Comparison of ENCODE assay signal across 8 mouse cellular contexts in the genomic region with DNA sequence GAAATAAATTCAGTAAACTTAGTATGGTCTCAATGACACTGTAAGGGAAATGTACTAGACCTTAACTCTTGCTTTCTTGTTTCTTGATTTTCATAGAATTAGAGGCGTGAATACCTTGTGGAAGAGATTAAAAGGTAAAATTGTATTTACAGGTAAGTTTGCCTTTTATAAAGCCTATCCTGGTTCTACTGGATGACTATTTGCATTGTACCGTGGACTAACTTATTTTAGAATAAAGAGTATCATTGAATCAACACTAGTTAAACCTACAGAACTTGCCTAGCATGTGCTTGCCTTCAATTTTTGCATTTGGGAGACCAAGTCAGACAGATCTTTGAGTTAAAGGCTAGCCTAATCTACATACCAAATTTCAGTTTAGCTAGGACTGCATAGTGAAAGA. TPM values are rescaled to one million over a fixed set of nuclear protein-coding genes. Genes with fewer than 3 reads are reported as not detected.
DNase-seq lines count a peak whose midpoint lies in the region; ATAC-seq and TF ChIP-seq lines count a peak whose summit lies in the region.

No protein-coding gene starts in this region.

- peaks cover 17% of the 10 kb centered on the region for H3K4me1 ChIP-seq in kidney, embryonic 15.5 days
- no peaks in the 10 kb centered on the region for H3K4me1 ChIP-seq in cortical plate, adult 2 months (ENCODE audit: control insufficient read depth, insufficient read depth, low read length)
- peaks cover 15% of the 10 kb centered on the region for H3K4me1 ChIP-seq in hindbrain, embryonic 16.5 days (ENCODE audit: control insufficient read depth, insufficient read depth, low read depth, low read length)
- peaks cover 12% of the 10 kb centered on the region for H3K4me1 ChIP-seq in midbrain, embryonic 14.5 days (ENCODE audit: control insufficient read depth, insufficient read depth, low read length)

- H3K4me2 ChIP-seq in kidney, embryonic 15.5 days = peak overlapping the region; percentile 61
- H3K4me2 ChIP-seq in hindbrain, embryonic 16.5 days (ENCODE audit: low read length) = peak overlapping the region; percentile 63
- H3K4me2 ChIP-seq in midbrain, embryonic 14.5 days (ENCODE audit: low read length) = peak overlapping the region; percentile 76

- ATAC-seq in kidney, embryonic 15.5 days (replicated peaks; ENCODE audit: low FRiP score) = no peak
- no peak for ATAC-seq in hindbrain, embryonic 16.5 days
- ATAC-seq in midbrain, embryonic 14.5 days (ENCODE audit: low FRiP score, low TSS enrichment) = no peak
- ATAC-seq in megakaryocyte-erythroid progenitor cell, adult 5-6 weeks (replicated peaks; ENCODE audit: low FRiP score, low TSS enrichment, poor library complexity, severe bottlenecking) = no peak

- peak overlapping the region; percentile 100 for H3K27ac ChIP-seq in kidney, embryonic 15.5 days
- no peak overlapping the region for H3K27ac ChIP-seq in cortical plate, adult 2 months (ENCODE audit: insufficient read depth, low read length)
- H3K27ac ChIP-seq in hindbrain, embryonic 16.5 days (ENCODE audit: low read depth, low read length) = no peak overlapping the region
- peak overlapping the region; percentile 98; the same call in 1 of the 2 replicates for H3K27ac ChIP-seq in midbrain, embryonic 14.5 days (replicated peaks; ENCODE audit: low read depth, low read length)

- no peak for TF ChIP-seq CTCF in cortical plate, adult 2 months (IDR thresholded peaks at IDR 0.05; ENCODE audit: extremely low read depth, insufficient read depth, low read length)

- no peak for TF ChIP-seq POLR2A in cortical plate, adult 2 months (IDR thresholded peaks at IDR 0.05; ENCODE audit: extremely low read depth, insufficient read depth, low read length)

- H3K9ac ChIP-seq in kidney, embryonic 15.5 days = peak overlapping the region; percentile 93
- peak overlapping the region; percentile 9; the same call in 1 of the 2 replicates for H3K9ac ChIP-seq in hindbrain, embryonic 16.5 days (ENCODE audit: low read depth, low read length)
- H3K9ac ChIP-seq in midbrain, embryonic 14.5 days (replicated peaks; ENCODE audit: low read length) = peak overlapping the region; percentile 98

- no peak for DNase-seq in kidney, postnatal 14 days
- DNase-seq in midbrain, embryonic 14.5 days = no peak
- DNase-seq in ovary, postnatal 14 days (ENCODE audit: low spot score) = no peak
- no peak for DNase-seq in spleen, adult 18-20 months

- no peaks in the 10 kb centered on the region for H3K27me3 ChIP-seq in kidney, embryonic 15.5 days
- H3K27me3 ChIP-seq in hindbrain, embryonic 16.5 days (replicated peaks; ENCODE audit: control insufficient read depth, insufficient read depth, low read length) = no peaks in the 10 kb centered on the region
- H3K27me3 ChIP-seq in midbrain, embryonic 14.5 days (ENCODE audit: control insufficient read depth, insufficient read depth, low read length) = no peaks in the 10 kb centered on the region

- peak overlapping the region; percentile 92 for H3K4me3 ChIP-seq in kidney, embryonic 15.5 days (replicated peaks)
- H3K4me3 ChIP-seq in cortical plate, adult 2 months (ENCODE audit: insufficient read depth, low read length) = peak overlapping the region; percentile 66; the same call in 1 of the 2 replicates
- peak overlapping the region; percentile 94 for H3K4me3 ChIP-seq in hindbrain, embryonic 16.5 days (ENCODE audit: low read length)
- peak overlapping the region; percentile 82 for H3K4me3 ChIP-seq in midbrain, embryonic 14.5 days (replicated peaks; ENCODE audit: low read depth, low read length)

- peaks cover 39% of the 10 kb centered on the region; the same call in 1 of the 2 replicates for H3K36me3 ChIP-seq in kidney, embryonic 15.5 days
- peaks cover 3% of the 10 kb centered on the region; the same call in 1 of the 2 replicates for H3K36me3 ChIP-seq in hindbrain, embryonic 16.5 days (ENCODE audit: control insufficient read depth, insufficient read depth, low read length)
- H3K36me3 ChIP-seq in midbrain, embryonic 14.5 days (ENCODE audit: control insufficient read depth, insufficient read depth, low read length) = peaks cover 9% of the 10 kb centered on the region

- 38% methylated on average over 2 of the region's 2 CpGs for WGBS in kidney, embryonic 15.5 days
- WGBS in hindbrain, embryonic 16.5 days = 62% methylated on average over 2 of the region's 2 CpGs
- 65% methylated on average over 2 of the region's 2 CpGs for WGBS in midbrain, embryonic 14.5 days

- peaks cover 6% of the 10 kb centered on the region; the same call in 1 of the 2 replicates for H3K9me3 ChIP-seq in kidney, embryonic 15.5 days (replicated peaks)
- H3K9me3 ChIP-seq in hindbrain, embryonic 16.5 days (ENCODE audit: control insufficient read depth, low read length) = no peaks in the 10 kb centered on the region
- H3K9me3 ChIP-seq in midbrain, embryonic 14.5 days (ENCODE audit: control insufficient read depth, low read length) = no peaks in the 10 kb centered on the region

RNA-seq across cellular contexts. Expression of gene Resf1, which starts 1.0 kb away (rescaled TPM):
- polyA plus RNA-seq in kidney, embryonic 15.5 days (2015; fragmentation: Nextera tagmentation; extraction: Ambion mirVana) = 54.9 and 61.5 TPM in 2 replicates
- polyA plus RNA-seq in cortical plate, adult 2 months (2012; rRNA removed) = 5.6 and 5.8 TPM in 2 replicates
- 21.4 and 23.0 TPM in 2 replicates for polyA plus RNA-seq in hindbrain, embryonic 16.5 days (2015; fragmentation: Nextera tagmentation; extraction: Ambion mirVana)
- 30.4 and 39.0 TPM in 2 replicates for polyA plus RNA-seq in midbrain, embryonic 14.5 days (2014; fragmentation: Nextera tagmentation; extraction: Ambion mirVana)
- 48.3 and 72.8 TPM in 2 replicates for total RNA-seq in megakaryocyte-erythroid progenitor cell, adult 5-6 weeks (2014; fragmentation: Nextera tagmentation)
- 64.1 and 71.6 TPM in 2 replicates for total RNA-seq in megakaryocyte-erythroid progenitor cell, adult 5-6 weeks (2017)

Comparison
In these comparisons a context has a peak if more than half of its experiments do, and no peak if none do; other contexts are left out.
1. H3K27ac ChIP-seq: peak in kidney, embryonic 15.5 days (single experiment) and midbrain, embryonic 14.5 days (single experiment); none in cortical plate, adult 2 months (single experiment) and hindbrain, embryonic 16.5 days (single experiment).
2. H3K9ac ChIP-seq: peak in every context shown above with its lines; median percentile 98 in midbrain, embryonic 14.5 days; 93 in kidney, embryonic 15.5 days; 9 in hindbrain, embryonic 16.5 days.
3. Peak in every context shown above with its lines, with median percentiles within 50 percentile points of each other: H3K4me2 ChIP-seq and H3K4me3 ChIP-seq.